Mouse (Mus musculus): ENCODE measurements around the gene Cldn5.

GRCm38 (mm10) chr16:18812385-18812910 is 35.8 kb downstream of the Cldn5 start:
- TF ChIP-seq GATA1 (IDR thresholded peaks at IDR 0.05; ENCODE audit: borderline replicate concordance, low read length) (no peak), FLI1 (IDR thresholded peaks at IDR 0.05; ENCODE audit: low read length) (no peak)
